ENCODE assay signal across 13 mouse cellular contexts in genomic region chr2:131128636-131129157, GRCm38 (mm10). TPM values are rescaled to one million over a fixed set of nuclear protein-coding genes. Genes with fewer than 3 reads are reported as not detected.
DNase-seq lines count a peak whose midpoint lies in the region; ATAC-seq and TF ChIP-seq lines count a peak whose summit lies in the region.
"Had no signal": no experiment of that assay in that cellular context is flagged by ENCODE, and none has a peak within 500 bp of the region (broad histone marks: within the 10 kb centered on the region; RNA-seq: fewer than 3 reads in every experiment).

No protein-coding gene starts in this region.

- no peak overlapping the region for H3K27ac ChIP-seq in kidney, postnatal 0 days
- peak overlapping the region; percentile 96; the same call in 1 of the 2 replicates for H3K27ac ChIP-seq in embryonic facial prominence, embryonic 10.5 days (replicated peaks)
- H3K27ac ChIP-seq in heart, embryonic 15.5 days: no peak overlapping the region
- no peak overlapping the region for H3K27ac ChIP-seq in limb, embryonic 13.5 days

- peaks cover 17% of the 10 kb centered on the region for H3K4me1 ChIP-seq in kidney, postnatal 0 days (replicated peaks; ENCODE audit: insufficient read depth, low read length)
- H3K4me1 ChIP-seq in embryonic facial prominence, embryonic 10.5 days: peaks cover 43% of the 10 kb centered on the region
- peaks cover 22% of the 10 kb centered on the region for H3K4me1 ChIP-seq in heart, embryonic 15.5 days (replicated peaks)
- peaks cover 39% of the 10 kb centered on the region for H3K4me1 ChIP-seq in limb, embryonic 13.5 days

- DNase-seq in kidney, postnatal 0 days (ENCODE audit: low spot score): no peak
- DNase-seq in kidney, adult 11 months: no peak
- DNase-seq in embryonic facial prominence, embryonic 10.5 days (ENCODE audit: low spot score): no peak
- DNase-seq in right cerebral cortex, adult 2 months (ENCODE audit: low spot score in 2 of 2): no peak
- no peak for DNase-seq in adrenal gland, adult 8-10 months
- DNase-seq: adrenal gland, postnatal 10 days; layer of hippocampus, adult 9-11 months had no signal

- H3K36me3 ChIP-seq in kidney, postnatal 0 days (ENCODE audit: insufficient read depth, low read length): no peaks in the 10 kb centered on the region
- H3K36me3 ChIP-seq in embryonic facial prominence, embryonic 10.5 days (replicated peaks): peaks cover 9% of the 10 kb centered on the region; the same call in 1 of the 2 replicates
- H3K36me3 ChIP-seq in heart, embryonic 15.5 days: no peaks in the 10 kb centered on the region
- peaks cover 11% of the 10 kb centered on the region for H3K36me3 ChIP-seq in limb, embryonic 13.5 days

- TF ChIP-seq CTCF in kidney, postnatal 0 days (IDR thresholded peaks at IDR 0.05; ENCODE audit: low read depth): no peak

- no peaks in the 10 kb centered on the region for H3K9me3 ChIP-seq in kidney, postnatal 0 days (replicated peaks; ENCODE audit: low read length)
- no peaks in the 10 kb centered on the region for H3K9me3 ChIP-seq in embryonic facial prominence, embryonic 10.5 days
- H3K9me3 ChIP-seq in heart, embryonic 15.5 days (replicated peaks): no peaks in the 10 kb centered on the region
- no peaks in the 10 kb centered on the region for H3K9me3 ChIP-seq in limb, embryonic 13.5 days

- peak overlapping the region; percentile 83 for H3K4me2 ChIP-seq in kidney, postnatal 0 days (ENCODE audit: low read length)
- H3K4me2 ChIP-seq in heart, embryonic 15.5 days: peak overlapping the region; percentile 86
- H3K4me2 ChIP-seq in limb, embryonic 13.5 days (replicated peaks): peak overlapping the region; percentile 81

- no peak overlapping the region for H3K9ac ChIP-seq in kidney, postnatal 0 days (ENCODE audit: low read depth, low read length)
- no peak overlapping the region for H3K9ac ChIP-seq in heart, embryonic 15.5 days
- H3K9ac ChIP-seq in limb, embryonic 13.5 days: peak overlapping the region; percentile 93; the same call in 1 of the 2 replicates

- no peaks in the 10 kb centered on the region for H3K27me3 ChIP-seq in kidney, postnatal 0 days (ENCODE audit: insufficient read depth, low read length)
- peaks cover 21% of the 10 kb centered on the region for H3K27me3 ChIP-seq in embryonic facial prominence, embryonic 10.5 days (replicated peaks; ENCODE audit: low read depth, poor library complexity, severe bottlenecking)
- H3K27me3 ChIP-seq in heart, embryonic 15.5 days: no peaks in the 10 kb centered on the region
- no peaks in the 10 kb centered on the region for H3K27me3 ChIP-seq in limb, embryonic 13.5 days

- H3K4me3 ChIP-seq in kidney, postnatal 0 days (replicated peaks; ENCODE audit: low read depth, low read length): peak overlapping the region; percentile 57; the same call in 1 of the 2 replicates
- H3K4me3 ChIP-seq in embryonic facial prominence, embryonic 10.5 days: peak overlapping the region; percentile 75; the same call in 1 of the 2 replicates
- H3K4me3 ChIP-seq in heart, embryonic 15.5 days: peak overlapping the region; percentile 63
- H3K4me3 ChIP-seq in limb, embryonic 13.5 days: peak overlapping the region; percentile 81

- 69% methylated on average over 3 of the region's 3 CpGs for WGBS in kidney, postnatal 0 days
- 86% methylated on average over 3 of the region's 3 CpGs for WGBS in embryonic facial prominence, embryonic 10.5 days
- 75% methylated on average over 3 of the region's 3 CpGs for WGBS in heart, embryonic 15.5 days
- 85% methylated on average over 3 of the region's 3 CpGs for WGBS in limb, embryonic 13.5 days

- ATAC-seq in kidney, postnatal 0 days (replicated peaks; ENCODE audit: low FRiP score, low read depth): no peak
- ATAC-seq in heart, embryonic 15.5 days (replicated peaks; ENCODE audit: insufficient number of reproducible peaks, insufficient read depth, low FRiP score, low read depth): no peak
- ATAC-seq in limb, embryonic 13.5 days (ENCODE audit: low FRiP score, low read depth): no peak
- no peak for ATAC-seq in erythroid progenitor cell, adult 5-6 weeks (replicated peaks; ENCODE audit: low FRiP score, poor library complexity, severe bottlenecking)

RNA-seq across cellular contexts. Expression of gene Hspa12b, which starts 1.6 kb away (rescaled TPM):
- polyA plus RNA-seq in kidney, postnatal 0 days (2015; fragmentation: Nextera tagmentation; extraction: Ambion mirVana): 9.4 and 9.8 TPM in 2 replicates
- 9.7 and 14.1 TPM in 2 replicates for polyA plus RNA-seq in embryonic facial prominence, embryonic 10.5 days (2016; fragmentation: Nextera tagmentation; extraction: Ambion mirVana)
- 10.0 and 11.4 TPM in 2 replicates for polyA plus RNA-seq in heart, embryonic 15.5 days (2015; fragmentation: Nextera tagmentation; extraction: Ambion mirVana)
- 22.0 and 22.9 TPM in 2 replicates for polyA plus RNA-seq in limb, embryonic 13.5 days (2015; fragmentation: Nextera tagmentation; extraction: Ambion mirVana)
- total RNA-seq in erythroid progenitor cell, adult 5-6 weeks (2015; ENCODE audit: low replicate concordance): not detected in 2 replicates
- total RNA-seq in erythroid progenitor cell, adult 5-6 weeks (2017; ENCODE audit: low replicate concordance): not detected in 2 replicates
- 10 to 100 TPM in 2 of 4 experiments, 1 to 10 TPM in 2; 8.1 to 16.8 (median 10.4) TPM for total RNA-seq in adrenal gland, adult 8-10 months (2022)

RNA-seq across cellular contexts. Expression of gene Gm11037, which starts 4.6 kb away (rescaled TPM):
- not detected in 2 replicates for polyA plus RNA-seq in kidney, postnatal 0 days (2015; fragmentation: Nextera tagmentation; extraction: Ambion mirVana)
- polyA plus RNA-seq in embryonic facial prominence, embryonic 10.5 days (2016; fragmentation: Nextera tagmentation; extraction: Ambion mirVana): not detected in 2 replicates
- polyA plus RNA-seq in heart, embryonic 15.5 days (2015; fragmentation: Nextera tagmentation; extraction: Ambion mirVana): not detected in 2 replicates
- not detected in 2 replicates for polyA plus RNA-seq in limb, embryonic 13.5 days (2015; fragmentation: Nextera tagmentation; extraction: Ambion mirVana)
- not detected in 2 replicates for total RNA-seq in erythroid progenitor cell, adult 5-6 weeks (2015; ENCODE audit: low replicate concordance)
- not detected in 2 replicates for total RNA-seq in erythroid progenitor cell, adult 5-6 weeks (2017; ENCODE audit: low replicate concordance)
- total RNA-seq in adrenal gland, adult 8-10 months (2022): not detected
- total RNA-seq: adrenal gland, postnatal 10 days; common myeloid progenitor, adult 5-6 weeks; ES-E14 had no signal
- polyA plus RNA-seq: small intestine, adult 2 months had no signal

RNA-seq across cellular contexts. Expression of gene 1700037H04Rik, which starts 31.2 kb away (rescaled TPM):
- polyA plus RNA-seq in kidney, postnatal 0 days (2015; fragmentation: Nextera tagmentation; extraction: Ambion mirVana): 84.8 and 91.5 TPM in 2 replicates
- polyA plus RNA-seq in embryonic facial prominence, embryonic 10.5 days (2016; fragmentation: Nextera tagmentation; extraction: Ambion mirVana): 115 and 119 TPM in 2 replicates
- polyA plus RNA-seq in heart, embryonic 15.5 days (2015; fragmentation: Nextera tagmentation; extraction: Ambion mirVana): 59.5 and 71.3 TPM in 2 replicates
- 55.2 and 56.0 TPM in 2 replicates for polyA plus RNA-seq in limb, embryonic 13.5 days (2015; fragmentation: Nextera tagmentation; extraction: Ambion mirVana)
- total RNA-seq in erythroid progenitor cell, adult 5-6 weeks (2015; ENCODE audit: low replicate concordance): 124 and 160 TPM in 2 replicates
- 58.5 and 68.4 TPM in 2 replicates for total RNA-seq in erythroid progenitor cell, adult 5-6 weeks (2017; ENCODE audit: low replicate concordance)
- total RNA-seq in adrenal gland, adult 8-10 months (2022): 10 to 100 TPM; 32.2 to 68.7 (median 53.9) TPM

RNA-seq across cellular contexts. Expression of gene Siglec1, which starts 42.1 kb away (rescaled TPM):
- 0.33 and 0.41 TPM in 2 replicates for polyA plus RNA-seq in kidney, postnatal 0 days (2015; fragmentation: Nextera tagmentation; extraction: Ambion mirVana)
- 0.06 and 0.16 TPM in 2 replicates for polyA plus RNA-seq in embryonic facial prominence, embryonic 10.5 days (2016; fragmentation: Nextera tagmentation; extraction: Ambion mirVana)
- 0.43 and 0.61 TPM in 2 replicates for polyA plus RNA-seq in heart, embryonic 15.5 days (2015; fragmentation: Nextera tagmentation; extraction: Ambion mirVana)
- 0.17 and 0.19 TPM in 2 replicates for polyA plus RNA-seq in limb, embryonic 13.5 days (2015; fragmentation: Nextera tagmentation; extraction: Ambion mirVana)
- total RNA-seq in erythroid progenitor cell, adult 5-6 weeks (2015; ENCODE audit: low replicate concordance): 6.8 and 8.8 TPM in 2 replicates
- total RNA-seq in erythroid progenitor cell, adult 5-6 weeks (2017; ENCODE audit: low replicate concordance): 1.8 and 2.6 TPM in 2 replicates
- total RNA-seq in adrenal gland, adult 8-10 months (2022): 1 to 10 TPM; 5.1 to 6.4 (median 6.3) TPM

RNA-seq across cellular contexts. Expression of gene Cenpb, which starts 51.2 kb away (rescaled TPM):
- polyA plus RNA-seq in kidney, postnatal 0 days (2015; fragmentation: Nextera tagmentation; extraction: Ambion mirVana): 13.1 and 15.3 TPM in 2 replicates
- polyA plus RNA-seq in embryonic facial prominence, embryonic 10.5 days (2016; fragmentation: Nextera tagmentation; extraction: Ambion mirVana): 7.4 and 7.6 TPM in 2 replicates
- polyA plus RNA-seq in heart, embryonic 15.5 days (2015; fragmentation: Nextera tagmentation; extraction: Ambion mirVana): 7.5 and 10.7 TPM in 2 replicates
- 11.2 and 11.6 TPM in 2 replicates for polyA plus RNA-seq in limb, embryonic 13.5 days (2015; fragmentation: Nextera tagmentation; extraction: Ambion mirVana)
- total RNA-seq in erythroid progenitor cell, adult 5-6 weeks (2015; ENCODE audit: low replicate concordance): 8.3 and 8.8 TPM in 2 replicates
- total RNA-seq in erythroid progenitor cell, adult 5-6 weeks (2017; ENCODE audit: low replicate concordance): 12.5 and 15.1 TPM in 2 replicates
- 10 to 100 TPM; 63.5 to 76.9 (median 73.5) TPM for total RNA-seq in adrenal gland, adult 8-10 months (2022)
